Mouse (Mus musculus) small intestine, adult 2 months (tissue): ENCODE measurements at regions not wholly inside any gene's neighbourhood (a gene's known extent, or its start where the extent isn't known, plus 50 kb on each side); places are given as distances from the start of the nearest gene placed in this dataset.

Source experiments
- CTCF ChIP-seq: fragments of 200-500 bp; IDR thresholded peaks from 2 replicates; pipeline ENCODE4 v1.5.1; 2012; ENCODE audit warnings: low read depth, mild to moderate bottlenecking, control low read depth, inconsistent platforms, low read length, moderate library complexity, mixed read lengths; ENCODE audit not compliant: insufficient replicate concordance, insufficient read length; ENCODE audit errors: extremely low read depth
- POLR2A ChIP-seq: fragments of 200-500 bp; IDR thresholded peaks from 2 replicates; pipeline ENCODE4 v1.6.1; 2012; ENCODE audit warnings: low read depth, mild to moderate bottlenecking, control low read depth, inconsistent platforms, low read length, moderate library complexity

GRCm38 (mm10) chr14:80213666-80214065 lies 229.8 kb downstream of the Olfm4 start:
- TF ChIP-seq CTCF (no peak), POLR2A (no peak)
